Mouse (Mus musculus) erythroblast, embryonic 14.5 days (primary cell): Measurements from ENCODE around the gene Tut1. TPM values are rescaled to one million over a fixed set of nuclear protein-coding genes. Genes with fewer than 3 reads are reported as not detected.
A peak's percentile ranks its signal among the peaks of the same experiment; 100 is the strongest.

Experiments used
- H3K27me3 ChIP-seq: 2 replicates; pipeline ENCODE4 v1.6.1; 2012; ENCODE audit warnings: inconsistent platforms; ENCODE audit not compliant: control insufficient read depth
- H3K36me3 ChIP-seq: 2 replicates; pipeline ENCODE4 v1.6.1; 2012; ENCODE audit warnings: mild to moderate bottlenecking, inconsistent platforms; ENCODE audit not compliant: control insufficient read depth
- H3K4me1 ChIP-seq: 2 replicates; pipeline ENCODE4 v1.6.1; 2012; ENCODE audit warnings: inconsistent platforms; ENCODE audit not compliant: control insufficient read depth
- H3K4me3 ChIP-seq: replicated peaks from 2 replicates; pipeline ENCODE3; 2012; ENCODE audit warnings: moderate library complexity, mild to moderate bottlenecking, inconsistent platforms
- H3K9me3 ChIP-seq: 2 replicates; pipeline ENCODE4 v1.6.1; 2012; ENCODE audit warnings: low read length, inconsistent platforms, mixed read lengths; ENCODE audit not compliant: control insufficient read depth
- GATA1 ChIP-seq: IDR thresholded peaks from 2 replicates; pipeline ENCODE4 v1.6.1; 2012; ENCODE audit warnings: low read length, inconsistent platforms, mixed read lengths
- TAL1 ChIP-seq: IDR thresholded peaks from 3 replicates; pipeline ENCODE4 v1.6.1; 2012; ENCODE audit warnings: low read length, inconsistent platforms, mixed read lengths
- polyA plus RNA-seq: library from polyadenylated mRNA; stranded (reverse); fragments of >175 nt; gene quantifications from 2 replicates; pipeline ENCODE4 v1.2.3, GENCODE M21; 2012

Tut1 gene
- polyA plus RNA-seq, result 1.6 TPM in 2 replicates

GRCm38 (mm10) chr19:8953135-8954039, at the start of gene Tut1:
Gene Tut1, plus strand, starts transcription at chr19:8953847.
- Histone ChIP-seq H3K36me3 (peaks cover 75% of the 10 kb centered on the region), H3K4me3 (peak within 1 kb of the TSS; percentile 88), H3K4me1 (peaks cover 44% of the 10 kb centered on the region), H3K9me3 (no peaks in the 10 kb centered on the region), H3K27me3 (no peaks in the 10 kb centered on the region)
- TF ChIP-seq TAL1, result no peak
- no peak for TF ChIP-seq GATA1

GRCm38 (mm10) chr19:8908531-8908930, 45.1 kb upstream of the Tut1 start:
- TF ChIP-seq GATA1, result no peak
- Histone ChIP-seq H3K4me1 (no peaks in the 10 kb centered on the region), H3K27me3 (no peaks in the 10 kb centered on the region), H3K36me3 (peaks cover 98% of the 10 kb centered on the region), H3K9me3 (no peaks in the 10 kb centered on the region), H3K4me3 (no peak overlapping the region)

GRCm38 (mm10) chr19:8911810-8912209, 41.8 kb upstream of the Tut1 start:
- no peak for TF ChIP-seq TAL1
- no peak for TF ChIP-seq GATA1
- Histone ChIP-seq H3K9me3 (no peaks in the 10 kb centered on the region), H3K27me3 (no peaks in the 10 kb centered on the region), H3K36me3 (peaks cover 100% of the 10 kb centered on the region), H3K4me3 (no peak overlapping the region), H3K4me1 (no peaks in the 10 kb centered on the region)

GRCm38 (mm10) chr19:8914212-8914611, 39.4 kb upstream of the Tut1 start:
- peaks cover 82% of the 10 kb centered on the region for H3K36me3 ChIP-seq
- peaks cover 2% of the 10 kb centered on the region for H3K4me1 ChIP-seq
- TF ChIP-seq TAL1, result no peak
- no peak for TF ChIP-seq GATA1
- no peak overlapping the region for H3K4me3 ChIP-seq
- H3K9me3 ChIP-seq, result no peaks in the 10 kb centered on the region
- H3K27me3 ChIP-seq, result no peaks in the 10 kb centered on the region

GRCm38 (mm10) chr19:8919000-8919399, 34.6 kb upstream of the Tut1 start:
- Histone ChIP-seq H3K27me3 (no peaks in the 10 kb centered on the region), H3K9me3 (no peaks in the 10 kb centered on the region), H3K4me1 (peaks cover 37% of the 10 kb centered on the region), H3K36me3 (peaks cover 55% of the 10 kb centered on the region), H3K4me3 (no peak overlapping the region)
- TF ChIP-seq GATA1, result no peak

GRCm38 (mm10) chr19:8919684-8920072, 34.0 kb upstream of the Tut1 start:
- no peaks in the 10 kb centered on the region for H3K9me3 ChIP-seq
- TF ChIP-seq GATA1 (no peak), TAL1 (no peak)
- peaks cover 41% of the 10 kb centered on the region for H3K4me1 ChIP-seq
- H3K27me3 ChIP-seq, result no peaks in the 10 kb centered on the region
- peaks cover 53% of the 10 kb centered on the region for H3K36me3 ChIP-seq
- peak overlapping the region; percentile 95 for H3K4me3 ChIP-seq

- H3K9me3 ChIP-seq, result no peaks in the 10 kb centered on the region
- H3K27me3 ChIP-seq, result no peaks in the 10 kb centered on the region
- H3K36me3 ChIP-seq, result peaks cover 50% of the 10 kb centered on the region
- TF ChIP-seq GATA1 (no peak), TAL1 (no peak)
- H3K4me3 ChIP-seq, result peak within 1 kb of the TSS; percentile 95
- H3K4me1 ChIP-seq, result peaks cover 43% of the 10 kb centered on the region
Observed at GRCm38 (mm10) chr19:8920073-8920736, 33.4 kb upstream of the Tut1 start, which contains the start of gene B3gat3. Gene B3gat3, plus strand, starts transcription at chr19:8920374.

GRCm38 (mm10) chr19:8920836-8921291, 32.8 kb upstream of the Tut1 start:
- Histone ChIP-seq H3K4me3 (peak overlapping the region; percentile 95), H3K9me3 (no peaks in the 10 kb centered on the region), H3K27me3 (no peaks in the 10 kb centered on the region), H3K36me3 (peaks cover 50% of the 10 kb centered on the region), H3K4me1 (peaks cover 49% of the 10 kb centered on the region)
- TF ChIP-seq TAL1 (no peak), GATA1 (no peak)

- Histone ChIP-seq H3K9me3 (no peaks in the 10 kb centered on the region), H3K36me3 (peaks cover 50% of the 10 kb centered on the region), H3K4me3 (peak overlapping the region; percentile 95), H3K4me1 (peaks cover 58% of the 10 kb centered on the region), H3K27me3 (no peaks in the 10 kb centered on the region)
- TF ChIP-seq GATA1, result no peak
- no peak for TF ChIP-seq TAL1
Observed at GRCm38 (mm10) chr19:8921741-8922140, 31.9 kb upstream of the Tut1 start.
